Mouse (Mus musculus): Measurements from ENCODE around the gene Ralgapa1.

DNA sequence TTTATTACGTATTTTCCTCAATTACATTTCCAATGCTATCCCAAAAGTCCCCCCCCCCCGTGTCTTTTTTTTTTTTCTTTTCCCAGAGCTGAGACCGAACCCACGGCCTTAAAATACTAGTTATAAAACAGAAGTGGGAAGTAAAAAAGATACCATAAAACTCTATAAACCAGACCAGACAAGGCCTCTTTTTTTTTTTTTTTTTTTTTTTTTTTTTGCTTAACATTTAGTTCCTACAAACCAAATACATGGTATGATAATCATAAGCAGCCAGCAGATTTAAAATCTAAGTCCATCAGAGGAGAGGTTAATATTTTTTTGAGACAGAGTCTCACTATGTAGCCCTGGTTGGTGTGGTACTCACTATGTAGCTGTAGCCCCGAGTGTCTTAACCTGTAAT, 4.5 kb downstream of the Ralgapa1 start:
- TF ChIP-seq GATA1 (IDR thresholded peaks at IDR 0.05; ENCODE audit: borderline replicate concordance, low read length) (no peak), FLI1 (IDR thresholded peaks at IDR 0.05; ENCODE audit: low read length) (no peak)

All from megakaryocyte, embryonic 14.5 days (primary cell).